Mouse (Mus musculus) c-Kit-negative CD71-positive TER-119-positive erythroid progenitor cells, embryonic 14.5 days (primary cell): ENCODE measurements around the gene Rab5if.
"Not testable (repeated sequence)": the region's sequence is repeated elsewhere in the genome, so short reads cannot be mapped to it uniquely, and the experiment has no call there.

Source experiments
- DNase-seq: peaks from one replicate; pipeline ENCODE4 v3.0.0-alpha.2; 2013; ENCODE audit warnings: low read depth, low spot score

Rab5if gene

DNA sequence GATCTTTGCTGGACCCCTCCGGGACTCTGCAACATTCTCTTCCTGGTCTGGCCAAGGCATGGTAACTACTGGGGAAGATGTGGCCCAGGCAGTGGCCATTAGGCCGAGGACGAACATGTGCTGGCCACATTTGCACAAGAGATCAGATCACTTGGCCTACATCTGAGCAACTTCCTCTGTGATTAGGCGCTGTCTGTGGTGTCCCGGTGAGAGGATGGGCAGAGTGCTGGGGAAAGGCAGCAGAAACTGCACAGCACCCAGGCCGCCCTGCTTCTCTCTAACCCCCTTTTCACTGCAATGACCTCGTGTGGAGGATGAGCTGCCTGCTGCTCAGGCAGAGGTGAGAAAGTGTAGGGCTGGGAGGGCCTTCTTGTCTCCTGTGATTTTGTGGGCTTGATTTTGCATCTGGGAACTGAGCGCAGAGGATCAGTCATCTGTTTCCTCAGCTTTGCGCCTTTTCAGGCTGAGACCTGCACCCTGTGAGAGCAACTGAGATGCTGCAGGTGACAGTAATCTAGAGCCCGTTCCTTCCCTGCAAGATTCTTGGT lies 23.2 kb downstream of the Rab5if start:
- DNase-seq = no peak

DNA sequence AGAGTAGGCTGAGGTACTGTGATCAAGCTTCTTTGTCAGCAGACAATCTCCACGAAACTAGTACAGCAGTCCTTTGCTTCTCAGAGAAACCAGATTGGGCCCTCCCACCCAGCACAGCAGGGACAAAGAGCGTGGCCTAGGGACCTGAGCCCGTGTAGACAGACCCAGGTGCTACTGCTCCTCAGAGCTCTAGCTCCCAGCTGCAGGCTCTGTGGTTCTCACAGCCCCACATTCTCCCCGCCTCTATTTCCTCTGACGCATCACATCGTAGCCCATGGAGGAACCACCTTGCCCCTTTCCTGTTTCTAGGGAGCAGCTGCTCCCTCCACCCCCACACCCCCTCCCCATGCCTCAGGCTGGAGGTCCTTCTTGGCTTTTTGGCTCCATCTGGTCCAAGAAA lies 24.1 kb downstream of the Rab5if start, which contains the start of gene Sla2:
TSS of gene Sla2 (minus strand) at position 176 of the 400 bp plus-strand sequence.
- DNase-seq = no peak

DNA sequence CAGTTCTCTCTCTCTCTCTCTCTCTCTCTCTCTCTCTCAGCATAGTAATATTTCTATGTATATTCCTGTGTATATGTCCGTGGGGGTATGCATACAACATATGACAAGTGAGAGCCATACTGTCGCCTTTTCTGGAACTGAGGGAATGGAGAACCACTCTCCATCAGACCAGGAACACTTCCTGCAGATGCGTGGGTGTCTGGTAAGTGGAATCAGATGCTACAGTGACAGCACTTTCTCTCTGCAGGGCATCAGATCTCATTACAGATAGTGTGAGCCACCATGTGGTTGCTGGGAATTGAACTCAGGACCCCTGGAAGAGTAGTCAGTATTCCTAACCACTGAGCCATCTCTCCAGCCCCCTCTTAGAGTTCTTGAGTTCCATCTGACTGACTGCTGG lies 25.6 kb downstream of the Rab5if start:
- no peak for DNase-seq

DNA sequence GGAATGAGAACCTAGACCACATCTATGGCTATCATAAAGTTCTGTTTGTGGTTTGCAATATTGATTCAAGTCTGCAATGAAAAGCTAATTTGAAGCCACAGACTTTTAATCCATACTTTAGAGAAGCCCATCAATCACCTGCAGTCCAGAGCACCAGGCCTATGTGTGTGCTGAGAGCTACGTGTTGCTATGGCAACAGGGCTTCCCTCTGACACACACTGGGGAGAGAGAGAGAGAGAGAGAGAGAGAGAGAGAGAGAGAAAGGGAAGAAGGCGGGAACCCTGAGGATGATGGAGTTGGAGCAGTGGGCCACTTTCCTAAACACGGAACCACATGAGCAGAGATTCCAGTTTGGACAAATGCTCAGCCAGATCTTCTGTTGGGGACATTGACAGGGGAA lies 29.3 kb downstream of the Rab5if start:
- DNase-seq = no peak

DNA sequence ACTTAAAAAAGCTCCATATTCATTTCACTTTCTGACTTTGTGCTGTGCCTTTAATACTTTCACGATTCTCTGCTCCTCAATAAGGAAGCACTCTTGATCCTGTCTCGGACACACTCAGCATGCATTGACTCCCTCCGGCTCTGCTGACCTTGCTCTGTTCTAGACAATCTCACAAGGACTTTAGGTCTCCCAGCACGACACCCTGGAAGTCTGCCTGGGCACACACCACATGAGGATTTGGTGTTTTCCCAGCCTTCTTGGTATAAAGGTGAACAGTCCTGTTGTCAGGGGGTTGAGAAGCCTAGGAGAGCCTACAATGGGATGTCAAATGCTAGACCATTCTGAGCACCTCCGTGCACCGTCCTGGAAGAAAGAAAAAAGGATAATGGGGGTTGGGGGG lies 29.9 kb downstream of the Rab5if start:
- no peak for DNase-seq

DNA sequence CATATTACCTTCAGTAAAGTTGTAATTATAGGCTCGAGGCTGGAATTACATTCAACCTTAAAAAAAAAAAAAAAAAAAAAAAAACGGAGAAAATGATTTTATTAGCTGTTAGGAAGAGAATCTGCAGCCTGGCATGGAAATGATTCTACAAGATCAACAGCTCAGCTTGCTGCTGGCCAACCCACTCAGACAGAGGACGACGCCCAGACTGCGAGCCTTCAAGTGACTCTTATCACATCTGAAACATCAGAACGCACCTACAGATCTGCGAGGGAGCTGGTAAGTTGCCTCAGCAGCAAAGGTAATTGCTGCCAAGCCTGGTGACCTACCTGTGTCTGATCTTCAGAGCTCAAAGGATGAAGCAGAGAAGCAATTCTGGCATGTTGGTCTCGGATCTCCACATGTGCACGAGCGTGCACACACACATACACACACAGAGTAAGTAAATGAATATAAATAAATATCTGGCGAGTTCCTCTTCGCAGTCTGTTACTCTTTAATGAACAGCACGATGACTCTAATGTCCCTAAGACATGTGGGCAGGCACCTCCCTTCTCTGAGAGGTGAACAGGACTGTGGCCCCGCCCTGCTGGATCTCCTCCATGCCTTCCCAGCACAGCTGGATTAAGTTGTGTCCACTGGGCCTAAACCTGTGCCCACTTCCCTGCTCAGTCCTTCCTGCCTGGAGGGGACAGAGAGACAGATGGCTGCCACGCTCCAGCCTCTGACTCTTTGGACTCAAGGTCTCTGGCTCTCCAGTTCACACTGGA lies 31.8 kb downstream of the Rab5if start:
- DNase-seq = no peak

DNA sequence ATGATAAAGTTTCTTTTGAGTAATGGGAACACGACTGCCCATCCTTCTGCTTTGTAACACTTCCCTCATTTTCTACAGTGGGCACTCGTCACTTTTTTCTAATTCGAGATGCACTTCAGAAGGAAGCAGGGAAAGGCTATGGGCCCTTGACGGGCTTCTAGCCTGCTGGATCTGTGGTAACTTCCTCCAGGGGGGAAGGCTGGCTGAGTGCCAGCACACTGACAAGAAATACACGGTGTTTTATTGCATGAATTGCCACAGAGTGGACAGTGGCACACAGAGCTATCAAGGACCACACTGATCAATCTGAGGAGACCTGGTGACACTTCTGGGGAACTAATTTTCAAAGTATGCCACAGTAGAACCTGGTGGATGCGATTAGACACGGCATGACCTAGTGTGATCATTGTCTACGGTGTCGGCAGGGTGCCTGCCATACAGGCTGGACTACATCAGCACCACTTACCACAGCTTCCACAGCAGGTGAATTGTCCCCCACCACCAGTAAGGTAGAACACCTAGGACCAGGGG lies 33.5 kb downstream of the Rab5if start:
- DNase-seq = no peak

DNA sequence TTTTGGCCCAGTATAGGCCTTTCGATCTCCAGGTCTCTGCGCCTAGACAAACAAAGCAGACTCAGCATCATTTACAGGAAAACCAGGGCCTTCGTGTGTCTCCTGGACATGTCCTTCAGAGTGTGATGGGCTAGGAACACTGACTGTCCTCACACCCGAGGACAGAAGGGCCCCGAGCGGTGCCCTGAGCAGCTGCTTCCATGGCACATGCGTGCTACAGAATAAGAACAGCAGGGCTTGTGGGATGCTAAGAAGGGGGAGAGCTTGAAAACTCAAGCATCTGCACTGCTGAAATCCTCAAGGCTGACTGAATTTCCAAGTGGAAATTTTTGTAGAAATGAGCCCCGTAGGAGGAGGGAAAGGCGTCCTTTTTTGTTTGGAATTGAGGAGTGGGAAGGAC lies 34.1 kb downstream of the Rab5if start:
- no peak for DNase-seq

DNA sequence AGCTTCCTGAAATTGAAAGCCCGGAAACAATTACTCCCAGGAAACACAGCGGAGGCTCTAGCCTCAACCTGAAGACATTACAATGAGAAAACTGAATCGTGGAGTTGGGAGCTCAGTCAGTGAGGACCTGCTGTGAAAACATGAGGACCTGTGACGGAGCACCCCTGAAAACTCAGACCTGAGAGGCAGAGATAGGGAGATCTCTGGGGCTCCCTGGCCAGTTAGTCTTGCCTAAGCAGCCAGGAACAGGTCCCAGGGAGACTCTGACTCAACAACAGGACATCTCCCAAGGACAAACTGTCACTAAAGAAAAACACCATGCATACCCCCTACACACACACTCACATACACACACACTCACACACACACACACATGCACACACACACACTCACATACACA lies 35.4 kb downstream of the Rab5if start:
- DNase-seq = no peak

DNA sequence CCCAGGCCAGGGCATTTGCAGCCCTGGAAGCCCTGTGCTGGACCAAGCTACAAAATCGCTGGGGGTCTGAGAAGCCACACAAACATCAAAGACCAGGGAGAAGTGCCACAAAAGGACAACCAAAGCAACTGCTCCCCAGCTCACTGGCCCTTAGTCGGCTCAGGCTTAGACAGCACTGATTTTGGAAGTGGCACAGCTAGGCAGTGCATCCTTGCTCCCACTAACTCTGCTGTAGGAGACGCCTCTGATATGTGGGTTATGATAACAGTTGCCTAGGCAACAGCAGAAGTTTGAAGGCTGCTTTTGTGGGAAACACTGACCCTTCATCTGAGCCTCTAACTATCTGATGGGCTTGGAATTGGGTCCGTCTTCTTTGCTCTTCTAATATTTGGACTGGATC lies 36.3 kb downstream of the Rab5if start:
- DNase-seq = no peak

DNA sequence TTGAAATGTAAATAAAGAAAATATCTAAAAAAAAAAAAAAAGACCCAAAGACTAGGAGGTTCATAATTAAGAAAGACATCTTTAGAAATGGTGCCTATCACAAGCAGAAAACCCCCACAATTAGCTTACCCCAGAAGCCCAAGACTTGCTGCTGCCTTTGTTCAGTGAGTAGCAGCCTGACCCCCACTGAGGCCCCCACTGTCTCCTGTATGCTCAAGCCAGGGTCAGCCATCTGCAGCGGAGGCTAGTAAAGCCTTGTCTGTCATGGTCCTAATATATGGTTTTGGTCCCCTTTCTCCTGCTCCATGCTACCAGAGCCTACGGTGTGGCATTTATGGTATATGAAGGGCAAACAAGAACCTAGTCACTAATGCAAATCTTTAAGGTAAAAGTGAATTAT lies 38.4 kb downstream of the Rab5if start:
- DNase-seq = no peak

DNA sequence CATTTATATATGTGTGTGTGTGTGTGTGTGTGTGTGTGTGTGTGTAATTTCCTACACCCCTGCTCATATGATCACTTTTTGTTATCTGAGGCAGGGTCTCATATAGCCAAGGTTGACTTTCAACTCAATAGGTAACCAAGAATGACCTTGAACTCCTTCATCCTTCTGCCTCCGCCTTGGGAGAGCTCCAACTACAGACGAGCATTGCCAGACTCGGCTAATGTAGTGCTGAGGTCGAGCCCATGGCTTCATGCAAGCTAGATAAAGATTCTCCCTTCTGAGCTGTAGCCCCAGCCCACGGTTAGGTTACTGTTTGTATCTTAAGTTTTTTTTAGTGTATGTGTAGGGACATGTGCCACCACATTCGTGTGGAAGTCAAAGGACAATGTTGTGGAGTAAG lies 39.0 kb downstream of the Rab5if start:
- DNase-seq = no peak

DNA sequence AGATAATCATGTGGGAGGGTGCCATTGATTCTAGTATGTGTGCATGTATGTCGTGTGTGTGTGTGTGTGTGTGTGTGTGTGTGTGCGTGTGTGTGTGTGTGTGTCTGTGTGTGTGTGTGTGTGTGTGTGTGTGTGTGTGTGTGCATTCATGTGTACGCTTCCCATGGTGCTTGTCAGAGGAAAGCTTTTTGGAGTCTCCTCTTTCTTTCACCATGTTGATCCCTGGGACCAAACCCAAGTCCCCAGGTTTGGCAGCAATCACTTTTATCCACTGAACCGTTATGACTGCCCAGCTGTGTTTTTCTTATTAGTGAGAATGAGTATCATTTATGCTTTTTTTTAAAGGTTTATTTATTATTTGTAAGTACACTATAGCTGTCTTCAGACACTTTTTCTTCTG lies 39.5 kb downstream of the Rab5if start:
- DNase-seq = not testable (repeated sequence)

DNA sequence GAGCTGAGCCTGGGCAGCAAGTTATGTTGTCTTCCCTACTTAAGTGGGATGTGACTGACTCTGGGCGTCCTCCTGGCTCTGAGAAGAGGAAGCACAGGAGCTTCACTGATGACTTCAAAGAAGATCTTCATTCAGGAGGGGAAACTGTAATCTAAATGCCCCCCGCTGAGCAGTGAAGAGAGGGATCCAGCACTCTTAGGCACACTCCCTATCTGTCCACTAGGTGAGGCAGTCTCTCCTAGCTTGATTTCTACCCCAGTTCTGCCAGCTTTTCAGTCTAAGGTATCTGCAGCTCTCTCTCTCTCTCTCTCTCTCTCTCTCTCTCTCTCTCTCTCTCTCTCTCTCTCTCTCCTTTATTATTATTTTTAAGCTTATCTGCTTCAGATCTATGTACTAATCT lies 40.4 kb downstream of the Rab5if start:
- no peak for DNase-seq

DNA sequence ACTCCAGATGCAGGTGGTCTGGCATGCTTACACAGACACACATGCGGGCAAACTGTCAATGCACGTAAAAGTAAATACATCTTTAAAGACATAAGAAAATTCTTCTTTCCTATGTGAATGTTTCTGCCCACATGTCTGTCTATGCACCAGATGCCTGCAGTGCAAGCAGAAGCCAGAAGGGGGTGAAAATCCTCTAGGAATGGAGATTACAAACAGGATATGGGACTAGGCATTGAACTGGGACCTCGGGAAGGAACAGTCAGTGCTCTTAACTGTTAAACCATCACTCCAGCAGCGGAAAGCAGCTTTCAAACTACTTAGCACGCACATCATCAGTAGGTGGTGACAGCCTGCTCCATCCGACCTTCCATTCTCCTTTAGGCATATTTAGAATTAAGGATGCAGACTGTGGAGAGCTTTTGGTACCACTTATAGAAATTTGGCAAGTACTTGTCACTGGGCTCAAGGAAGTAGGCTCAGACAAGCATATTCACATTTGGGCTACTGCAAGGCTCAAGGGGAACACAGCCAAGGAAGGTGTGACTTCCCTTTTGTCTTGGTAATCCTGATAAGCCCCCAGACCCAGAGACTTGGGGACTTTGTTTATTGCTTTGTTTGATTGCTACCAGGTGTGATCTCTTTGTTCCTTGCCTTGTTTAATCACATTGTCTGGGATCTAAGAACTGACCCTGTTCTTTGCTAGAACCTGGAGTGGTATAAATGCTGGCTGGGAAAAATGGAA lies 42.2 kb downstream of the Rab5if start:
- DNase-seq = no peak

DNA sequence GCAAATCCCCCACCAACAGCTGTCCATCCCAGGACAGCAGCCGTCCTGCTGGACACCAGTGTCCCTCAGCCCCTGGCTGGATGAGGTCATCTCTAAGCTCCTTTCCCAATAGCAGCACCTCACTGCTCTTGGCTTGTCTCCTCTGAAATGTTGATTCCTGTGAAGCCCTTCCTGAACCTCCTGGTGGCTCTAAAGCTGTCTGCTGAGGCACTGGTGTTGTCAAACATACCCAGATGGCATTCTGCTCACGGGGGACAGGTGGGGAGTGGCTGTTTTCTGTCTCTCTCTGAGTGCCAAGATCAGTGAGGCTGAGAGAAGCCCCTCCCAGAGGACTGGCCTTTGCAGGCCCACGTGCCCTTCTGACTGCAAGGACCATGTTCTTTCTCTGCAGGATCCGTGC lies 43.0 kb downstream of the Rab5if start:
- DNase-seq = not testable (repeated sequence)

DNA sequence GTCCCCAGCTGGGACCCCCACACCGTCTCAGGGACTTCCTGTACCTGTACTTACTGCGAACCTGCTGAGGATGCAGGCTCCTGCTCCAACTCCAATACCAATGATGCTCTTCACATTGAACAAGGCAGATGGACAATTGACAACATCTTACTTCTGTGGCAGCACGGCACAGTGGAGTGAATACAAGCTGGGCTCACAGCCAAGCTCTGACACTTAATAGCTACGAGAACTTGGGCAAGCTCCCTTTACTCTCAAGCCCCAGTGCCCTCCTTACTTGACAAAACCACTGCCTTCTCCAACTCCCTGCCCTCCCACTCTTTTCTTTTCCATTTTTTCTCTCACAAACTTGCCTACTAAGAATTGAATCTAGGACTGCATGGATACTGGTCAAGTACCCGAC lies 50.3 kb downstream of the Rab5if start:
- DNase-seq = no peak

DNA sequence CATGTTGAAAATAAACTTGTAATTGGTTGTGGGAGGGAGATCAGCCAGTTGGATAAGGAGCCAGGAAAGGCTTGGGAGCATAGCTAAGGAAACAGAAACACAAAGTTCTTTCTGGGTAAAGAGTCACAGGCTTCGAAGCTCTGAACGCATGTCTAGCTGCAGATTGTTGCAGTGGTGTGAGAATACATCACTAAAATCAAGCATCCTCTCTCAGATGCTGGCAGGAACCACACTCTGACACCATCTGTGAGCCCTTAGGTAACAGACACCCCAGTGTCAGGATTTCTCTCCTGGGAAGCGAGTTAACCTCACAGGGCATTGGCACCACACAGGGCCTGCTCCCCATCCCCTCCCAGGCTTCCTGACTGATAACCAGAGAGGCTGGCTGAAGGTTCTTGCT lies 52.6 kb downstream of the Rab5if start:
- DNase-seq = no peak

DNA sequence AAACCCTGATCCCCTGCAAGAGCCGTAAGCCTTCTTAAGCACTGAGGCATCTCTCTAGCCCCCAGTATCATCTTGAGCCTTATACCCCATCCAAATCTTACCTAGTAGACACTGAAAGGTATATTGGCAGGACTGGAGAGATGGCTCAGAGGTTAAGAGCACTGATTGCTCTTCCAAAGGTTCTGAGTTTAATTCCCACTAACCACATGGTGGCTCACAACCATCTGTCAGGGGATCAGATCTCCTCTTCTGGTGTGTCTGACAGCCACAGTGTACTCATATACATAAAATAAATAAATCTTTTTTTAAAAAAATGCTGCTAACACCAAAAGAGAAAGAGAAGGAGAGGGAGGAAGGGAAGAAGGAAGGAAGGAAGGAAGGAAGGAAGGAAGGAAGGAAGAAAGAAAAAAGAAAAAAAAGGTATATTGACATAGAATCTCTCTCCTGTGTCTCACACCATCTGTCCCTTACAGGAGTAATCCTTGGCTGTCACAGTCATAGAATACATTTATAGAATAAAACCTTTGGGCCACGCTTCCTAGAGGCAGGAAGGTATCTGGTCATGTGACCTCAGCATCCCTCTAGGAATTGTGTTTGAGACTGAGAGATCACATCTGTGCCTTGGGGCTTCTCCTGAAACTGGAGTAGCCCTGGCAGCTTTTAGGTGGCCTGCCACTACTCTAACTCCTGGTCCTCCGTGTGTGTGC lies 53.6 kb downstream of the Rab5if start:
- no peak for DNase-seq

DNA sequence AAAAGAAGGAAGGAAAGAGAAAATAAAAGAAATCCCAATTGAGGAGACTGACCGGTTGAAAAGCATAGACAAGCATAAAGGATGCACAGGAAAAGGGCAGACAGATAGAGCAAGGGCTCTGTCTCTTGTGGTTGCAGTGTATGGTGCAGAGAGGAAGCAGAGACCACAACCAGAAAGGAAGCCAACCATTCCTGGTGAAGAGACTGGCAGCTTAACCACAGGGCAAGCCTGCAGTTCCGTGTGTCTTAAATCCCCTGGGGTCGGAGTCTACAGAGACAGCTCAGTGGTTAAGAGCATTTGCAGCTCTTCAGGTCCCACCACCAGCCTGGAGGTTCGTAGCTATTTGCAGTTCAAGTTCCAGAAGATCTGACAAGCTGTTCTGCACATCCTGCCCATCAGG lies 55.6 kb downstream of the Rab5if start:
- DNase-seq = no peak

DNA sequence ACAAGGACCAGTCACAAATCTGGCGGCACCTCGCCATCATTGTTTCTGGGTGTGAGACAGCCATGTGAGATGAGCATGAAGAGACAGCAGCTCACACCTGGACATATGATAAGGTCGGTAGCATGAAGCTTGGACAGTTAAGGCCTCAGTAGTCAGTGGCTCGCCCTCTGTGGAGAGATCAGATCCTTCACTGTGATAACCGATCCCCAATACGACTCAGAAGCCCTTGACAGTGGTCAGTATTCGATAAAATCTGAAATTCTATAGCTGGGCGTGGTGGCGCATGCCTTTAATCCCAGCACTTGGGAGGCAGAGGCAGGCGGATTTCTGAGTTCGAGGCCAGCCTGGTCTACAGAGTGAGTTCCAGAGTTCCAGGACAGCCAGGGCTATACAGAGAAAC lies 56.3 kb downstream of the Rab5if start:
- DNase-seq = not testable (repeated sequence)

DNA sequence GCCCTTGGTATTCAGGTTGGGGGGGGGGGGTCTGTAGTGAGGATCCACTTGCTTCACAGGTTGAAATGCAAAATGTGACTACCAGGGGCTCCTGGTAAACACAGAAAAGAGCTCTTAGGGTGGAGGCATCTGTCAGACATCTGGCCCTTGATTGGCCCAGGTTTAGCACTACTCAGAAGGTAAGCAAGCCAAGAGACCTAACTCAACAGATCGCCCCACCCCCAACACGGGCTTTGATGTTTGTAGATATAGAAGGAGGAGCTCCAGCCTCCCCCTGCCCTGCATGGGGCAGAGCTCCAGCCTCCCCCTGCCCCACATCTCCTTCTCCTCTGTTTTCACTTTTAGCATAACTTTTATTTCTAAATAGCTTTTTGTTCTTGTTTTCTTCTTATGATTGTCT lies 56.9 kb downstream of the Rab5if start:
- no peak for DNase-seq
